Mouse (Mus musculus): Measurements from ENCODE around the gene Stat3. TPM values are rescaled to one million over a fixed set of nuclear protein-coding genes. Genes with fewer than 3 reads are reported as not detected.

Gene Stat3
- polyA plus RNA-seq, 1 experiment from 2014 or later = 66.9 TPM

DNA sequence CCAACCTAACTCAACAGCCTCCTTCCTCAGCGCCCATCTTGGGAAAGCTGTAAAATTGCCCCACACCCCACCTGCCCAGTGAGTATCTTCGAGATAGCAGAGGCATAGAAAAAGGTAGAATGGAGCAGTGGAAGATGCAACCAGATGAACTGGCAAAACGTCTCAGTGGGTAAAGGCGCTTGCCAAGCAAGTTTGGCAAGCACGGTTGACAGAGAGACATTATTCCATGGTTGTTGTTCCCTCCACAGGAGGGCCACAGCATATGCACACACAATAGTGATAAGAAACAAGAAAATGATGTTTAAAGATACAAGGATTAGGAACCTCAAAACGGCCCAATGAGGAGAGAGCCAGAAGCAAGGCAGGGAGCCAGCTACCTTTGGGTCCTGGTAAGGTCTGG lies 81.4 kb downstream of the Stat3 start:
- Histone ChIP-seq H3K9ac (no peak overlapping the region), H3K27me3 (replicated peaks) (peaks cover 47% of the 10 kb centered on the region), H3K9me3 (no peaks in the 10 kb centered on the region), H3K36me3 (no peaks in the 10 kb centered on the region), H3K27ac (no peak overlapping the region), H3K4me3 (no peak overlapping the region), H3K4me2 (replicated peaks) (no peak overlapping the region), H3K4me1 (peaks cover 6% of the 10 kb centered on the region; the same call in 1 of the 2 replicates)
- no peak for ATAC-seq (ENCODE audit: low FRiP score, low read depth)
- 73% methylated on average over 6 of the region's 6 CpGs for WGBS

DNA sequence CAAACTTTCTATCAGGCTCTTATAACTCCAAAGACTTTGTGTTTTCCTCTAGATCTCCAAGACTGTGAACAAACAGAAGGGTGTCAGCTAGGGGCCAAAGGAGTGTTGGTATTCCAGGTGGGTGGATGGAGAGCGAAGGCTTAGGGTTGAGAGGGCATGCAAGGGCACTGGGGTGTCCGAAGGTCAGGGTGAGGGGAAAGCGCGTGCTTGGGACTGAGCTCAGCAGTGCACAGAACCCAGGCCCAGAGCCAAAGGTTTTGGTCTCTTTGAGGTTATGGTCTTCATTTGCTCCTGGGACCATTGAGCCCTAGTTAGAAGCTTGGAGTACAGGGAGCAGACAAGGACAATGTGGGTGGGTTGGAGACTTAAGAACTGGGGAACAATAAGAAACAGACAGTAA lies 84.2 kb downstream of the Stat3 start:
- ATAC-seq (ENCODE audit: low FRiP score, low read depth) = no peak
- Histone ChIP-seq H3K9me3 (no peaks in the 10 kb centered on the region), H3K36me3 (no peaks in the 10 kb centered on the region), H3K4me2 (replicated peaks) (no peak overlapping the region), H3K9ac (no peak overlapping the region), H3K27ac (no peak overlapping the region), H3K4me3 (no peak overlapping the region), H3K4me1 (peaks cover 9% of the 10 kb centered on the region; the same call in 1 of the 2 replicates), H3K27me3 (replicated peaks) (peaks cover 26% of the 10 kb centered on the region)
- WGBS = 82% methylated on average over 4 of the region's 4 CpGs

- H3K4me3 ChIP-seq = no peak overlapping the region
- no peaks in the 10 kb centered on the region for H3K9me3 ChIP-seq
- 72% methylated on average over 4 of the region's 4 CpGs for WGBS
- ATAC-seq (ENCODE audit: low FRiP score, low read depth) = no peak
- no peak overlapping the region for H3K4me2 ChIP-seq (replicated peaks)
- peaks cover 17% of the 10 kb centered on the region for H3K27me3 ChIP-seq (replicated peaks)
- peaks cover 11% of the 10 kb centered on the region for H3K4me1 ChIP-seq
- no peak overlapping the region for H3K9ac ChIP-seq
- H3K27ac ChIP-seq = no peak overlapping the region
- H3K36me3 ChIP-seq = no peaks in the 10 kb centered on the region
Observed at GRCm38 (mm10) chr11:100854268-100854667, 85.1 kb downstream of the Stat3 start.

GRCm38 (mm10) chr11:100853018-100853417 lies 86.3 kb downstream of the Stat3 start:
- Histone ChIP-seq H3K27ac (no peak overlapping the region), H3K36me3 (no peaks in the 10 kb centered on the region), H3K4me2 (replicated peaks) (no peak overlapping the region), H3K27me3 (replicated peaks) (peaks cover 6% of the 10 kb centered on the region), H3K4me1 (peaks cover 16% of the 10 kb centered on the region), H3K4me3 (no peak overlapping the region), H3K9me3 (no peaks in the 10 kb centered on the region), H3K9ac (no peak overlapping the region)
- 77% methylated on average over 5 of the region's 5 CpGs for WGBS
- ATAC-seq (ENCODE audit: low FRiP score, low read depth) = no peak

GRCm38 (mm10) chr11:100852088-100852487 lies 87.3 kb downstream of the Stat3 start:
- Histone ChIP-seq H3K9ac (no peak overlapping the region), H3K9me3 (no peaks in the 10 kb centered on the region), H3K27me3 (replicated peaks) (peaks cover 6% of the 10 kb centered on the region), H3K4me1 (peaks cover 16% of the 10 kb centered on the region), H3K27ac (no peak overlapping the region), H3K36me3 (no peaks in the 10 kb centered on the region), H3K4me2 (replicated peaks) (no peak overlapping the region), H3K4me3 (no peak overlapping the region)
- ATAC-seq (ENCODE audit: low FRiP score, low read depth) = no peak
- WGBS = 94% methylated on average over 2 of the region's 2 CpGs

DNA sequence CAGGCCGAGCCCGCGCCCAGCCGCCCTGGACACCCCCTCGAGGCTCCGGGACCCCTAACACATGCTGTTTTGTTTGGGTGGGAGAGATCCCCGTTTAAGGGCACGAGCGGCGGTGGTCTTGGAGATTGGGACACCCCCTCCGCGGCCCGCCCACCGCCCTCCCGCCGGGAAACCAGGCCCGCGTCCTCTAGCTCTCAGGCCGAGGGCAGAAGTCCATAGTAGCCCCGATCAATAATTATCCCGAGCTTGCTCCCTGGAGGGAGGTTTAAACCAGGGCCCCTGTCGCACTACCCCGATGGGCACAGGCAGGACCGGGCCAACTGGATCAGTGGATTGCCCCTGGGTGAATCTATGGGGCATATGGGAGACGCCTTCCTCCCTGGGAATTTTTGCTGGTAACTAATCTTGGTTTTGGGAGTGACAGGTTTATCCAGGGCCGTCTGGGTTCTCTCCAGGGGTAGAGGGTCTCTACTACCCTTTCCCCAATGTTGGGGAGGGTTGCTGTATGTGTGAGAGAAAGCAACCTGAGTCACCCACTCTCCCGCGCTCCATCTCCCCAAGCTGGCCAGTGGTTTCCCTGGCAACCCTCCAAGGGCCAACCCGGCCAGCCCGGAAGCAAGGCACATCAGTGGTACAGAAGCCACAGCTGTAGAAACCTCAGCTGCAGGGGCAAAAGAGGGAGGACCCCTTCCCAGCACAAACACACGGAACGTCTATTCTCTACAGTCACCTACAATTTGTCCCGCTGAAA lies 88.4 kb downstream of the Stat3 start:
- Histone ChIP-seq H3K4me3 (peak overlapping the region; percentile 92), H3K9me3 (no peaks in the 10 kb centered on the region), H3K36me3 (no peaks in the 10 kb centered on the region), H3K27me3 (replicated peaks) (peaks cover 6% of the 10 kb centered on the region), H3K4me1 (peaks cover 16% of the 10 kb centered on the region), H3K27ac (peak overlapping the region; percentile 8; the same call in 1 of the 2 replicates), H3K9ac (peak overlapping the region; percentile 93), H3K4me2 (replicated peaks) (peak overlapping the region; percentile 91)
- WGBS = 1% methylated on average over 33 of the region's 33 CpGs
- ATAC-seq (ENCODE audit: low FRiP score, low read depth) = peak; percentile 66

GRCm38 (mm10) chr11:100850038-100850777 lies 89.1 kb downstream of the Stat3 start, which contains the start of gene Stat5b:
Gene Stat5b (minus strand): TSS chr11:100850724.
- Histone ChIP-seq H3K4me1 (peaks cover 16% of the 10 kb centered on the region), H3K36me3 (no peaks in the 10 kb centered on the region), H3K27me3 (replicated peaks) (no peaks in the 10 kb centered on the region), H3K4me2 (replicated peaks) (peak within 1 kb of the TSS; percentile 91), H3K4me3 (peak within 1 kb of the TSS; percentile 92), H3K9me3 (no peaks in the 10 kb centered on the region), H3K9ac (peak within 1 kb of the TSS; percentile 93), H3K27ac (peak within 1 kb of the TSS; percentile 53; the same call in 1 of the 2 replicates)
- under 1% methylated on average over 100 of the region's 104 CpGs for WGBS
- peak; percentile 83 for ATAC-seq (ENCODE audit: low FRiP score, low read depth)

GRCm38 (mm10) chr11:100849456-100850037 lies 89.8 kb downstream of the Stat3 start:
- H3K4me3 ChIP-seq = peak overlapping the region; percentile 92
- no peaks in the 10 kb centered on the region for H3K9me3 ChIP-seq
- peak overlapping the region; percentile 93 for H3K9ac ChIP-seq
- no peak for ATAC-seq (ENCODE audit: low FRiP score, low read depth)
- H3K27me3 ChIP-seq (replicated peaks) = no peaks in the 10 kb centered on the region
- WGBS = 7% methylated on average over 13 of the region's 13 CpGs
- H3K36me3 ChIP-seq = no peaks in the 10 kb centered on the region
- peaks cover 16% of the 10 kb centered on the region for H3K4me1 ChIP-seq
- H3K27ac ChIP-seq = no peak overlapping the region
- peak overlapping the region; percentile 91 for H3K4me2 ChIP-seq (replicated peaks)

DNA sequence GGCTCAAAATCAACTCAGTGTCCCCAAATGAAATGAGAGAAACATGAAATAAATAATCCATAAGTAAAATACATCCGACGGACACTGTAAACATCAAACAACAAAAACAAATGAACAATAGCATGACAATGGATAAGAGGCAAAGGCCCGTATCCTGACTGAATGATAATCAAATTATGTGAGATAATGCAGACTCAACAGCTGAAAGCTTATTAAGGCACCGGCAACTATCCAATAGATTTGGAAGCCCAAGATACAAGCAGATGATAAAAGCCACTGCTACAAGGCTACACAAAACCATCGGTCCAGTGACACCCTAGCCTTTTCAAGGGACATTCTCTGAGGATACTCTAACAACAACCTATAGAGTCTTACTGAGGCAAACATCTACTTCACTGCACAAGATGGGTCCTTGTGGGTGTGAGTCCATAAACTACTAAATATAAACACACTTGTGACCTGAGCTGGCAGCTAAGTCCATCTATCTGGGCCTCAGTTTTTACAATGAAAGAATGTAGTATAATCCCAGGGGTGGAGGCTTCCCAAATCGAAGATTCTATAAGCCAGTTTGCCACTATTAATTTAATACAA lies 90.5 kb downstream of the Stat3 start:
- peak overlapping the region; percentile 92; the same call in 1 of the 2 replicates for H3K4me3 ChIP-seq
- no peak for ATAC-seq (ENCODE audit: low FRiP score, low read depth)
- H3K27ac ChIP-seq = no peak overlapping the region
- peak overlapping the region; percentile 93; the same call in 1 of the 2 replicates for H3K9ac ChIP-seq
- 77% methylated on average over 6 of the region's 6 CpGs for WGBS
- H3K4me2 ChIP-seq (replicated peaks) = peak overlapping the region; percentile 91
- H3K9me3 ChIP-seq = no peaks in the 10 kb centered on the region
- H3K4me1 ChIP-seq = peaks cover 16% of the 10 kb centered on the region
- no peaks in the 10 kb centered on the region for H3K36me3 ChIP-seq
- no peaks in the 10 kb centered on the region for H3K27me3 ChIP-seq (replicated peaks)

GRCm38 (mm10) chr11:100848080-100848479 lies 91.3 kb downstream of the Stat3 start:
- peaks cover 16% of the 10 kb centered on the region for H3K4me1 ChIP-seq
- H3K36me3 ChIP-seq = no peaks in the 10 kb centered on the region
- H3K9ac ChIP-seq = no peak overlapping the region
- no peak overlapping the region for H3K4me2 ChIP-seq (replicated peaks)
- no peak overlapping the region for H3K27ac ChIP-seq
- 81% methylated on average over 4 of the region's 4 CpGs for whole genome bisulfite sequencing
- H3K4me3 ChIP-seq = no peak overlapping the region
- no peaks in the 10 kb centered on the region for H3K9me3 ChIP-seq
- H3K27me3 ChIP-seq (replicated peaks) = no peaks in the 10 kb centered on the region
- no peak for ATAC-seq (ENCODE audit: low FRiP score, low read depth)

DNA sequence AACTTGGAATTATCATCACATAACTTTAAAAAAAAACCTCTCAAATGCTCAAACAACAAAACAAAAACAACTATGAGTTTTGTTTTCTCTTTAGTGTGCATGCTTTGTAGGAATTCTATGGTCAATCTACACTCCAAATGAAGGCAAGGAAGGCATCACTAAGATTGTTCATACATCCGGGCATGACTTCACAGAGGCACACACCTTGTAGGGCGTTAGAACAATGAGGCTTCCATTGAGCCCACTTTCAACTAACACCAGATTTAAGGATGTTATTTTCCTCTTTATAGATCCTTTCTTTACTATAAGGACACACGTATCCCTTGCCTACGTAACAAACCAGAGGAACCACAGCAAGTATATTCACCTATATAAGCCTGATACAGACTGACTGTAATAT lies 91.8 kb downstream of the Stat3 start:
- Histone ChIP-seq H3K4me2 (replicated peaks) (no peak overlapping the region), H3K36me3 (no peaks in the 10 kb centered on the region), H3K9ac (no peak overlapping the region), H3K27me3 (replicated peaks) (no peaks in the 10 kb centered on the region), H3K4me1 (peaks cover 16% of the 10 kb centered on the region), H3K4me3 (no peak overlapping the region), H3K27ac (no peak overlapping the region), H3K9me3 (no peaks in the 10 kb centered on the region)
- WGBS = 89% methylated on average over 4 of the region's 4 CpGs
- ATAC-seq (ENCODE audit: low FRiP score, low read depth) = no peak

GRCm38 (mm10) chr11:100845793-100846192 lies 93.5 kb downstream of the Stat3 start:
- H3K4me2 ChIP-seq (replicated peaks) = no peak overlapping the region
- H3K27ac ChIP-seq = no peak overlapping the region
- H3K9me3 ChIP-seq = no peaks in the 10 kb centered on the region
- no peaks in the 10 kb centered on the region for H3K27me3 ChIP-seq (replicated peaks)
- peaks cover 11% of the 10 kb centered on the region for H3K4me1 ChIP-seq
- H3K9ac ChIP-seq = no peak overlapping the region
- ATAC-seq (ENCODE audit: low FRiP score, low read depth) = no peak
- no peak overlapping the region for H3K4me3 ChIP-seq
- WGBS = 90% methylated on average over 6 of the region's 6 CpGs
- no peaks in the 10 kb centered on the region for H3K36me3 ChIP-seq
